Mouse (Mus musculus): Measurements from ENCODE around the gene Snd1.

Gene Snd1

GRCm38 (mm10) chr6:28717203-28717844 is 242.4 kb downstream of the Snd1 start:
- no peak for DNase-seq

- DNase-seq, result no peak
Measured at GRCm38 (mm10) chr6:28717845-28718237, 242.9 kb downstream of the Snd1 start.

DNA sequence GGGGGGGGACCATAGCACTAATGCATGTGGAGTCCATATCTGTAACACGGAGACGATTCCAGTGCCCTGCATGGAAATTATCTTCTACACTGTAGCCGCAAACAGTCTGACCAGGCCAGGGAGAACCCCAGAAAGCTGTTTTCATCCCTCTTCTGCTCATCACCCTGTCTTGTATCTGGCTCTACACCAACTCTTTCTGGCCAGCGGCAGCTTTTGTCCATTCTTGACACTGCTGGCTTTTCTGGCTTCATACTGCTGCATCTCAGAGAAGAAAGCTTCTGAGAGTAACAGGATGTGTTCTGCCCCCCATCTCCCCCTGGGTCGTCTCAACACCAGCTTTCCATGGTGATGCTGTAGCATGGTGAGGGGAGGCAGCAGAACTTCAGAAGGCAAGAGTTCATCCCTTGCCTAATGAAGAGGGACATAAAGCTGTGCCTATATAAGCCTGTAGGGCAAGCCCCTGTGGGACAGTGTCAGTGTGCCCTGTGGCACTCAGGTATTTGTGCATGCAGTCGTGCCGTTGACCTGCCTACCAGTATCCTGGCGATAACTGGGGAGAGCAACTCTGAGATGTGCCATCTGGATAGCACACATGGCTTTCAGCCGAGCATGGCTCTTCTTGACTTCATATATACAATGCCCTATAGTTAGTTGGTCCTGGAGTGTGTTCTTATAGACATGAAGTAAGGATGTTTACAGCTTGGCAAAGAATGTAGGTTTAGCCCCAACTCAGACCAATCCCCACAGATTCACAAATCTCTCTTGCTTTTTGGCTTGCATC is 245.6 kb downstream of the Snd1 start:
- no peak for DNase-seq

DNA sequence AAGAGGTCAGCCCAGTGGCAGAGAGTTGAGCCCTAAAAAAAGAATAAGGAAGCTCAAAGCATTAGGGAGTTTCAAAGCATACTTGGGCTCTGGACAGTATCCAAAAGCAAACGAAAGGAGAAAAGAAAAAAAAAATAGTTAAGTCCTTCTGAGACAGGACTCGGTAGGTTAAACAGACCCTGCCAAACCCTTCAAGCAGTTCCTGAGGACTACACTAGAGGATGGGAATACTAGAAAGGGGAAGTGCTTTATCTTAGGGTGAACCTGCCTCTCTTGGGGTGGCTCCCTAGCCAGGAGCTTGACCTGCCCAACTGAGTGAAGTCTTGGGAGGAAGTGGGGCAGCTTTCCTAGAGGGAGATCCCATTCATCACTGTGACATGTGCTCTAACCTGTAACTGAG is 248.1 kb downstream of the Snd1 start:
- DNase-seq, result no peak

- DNase-seq, result no peak
Measured at GRCm38 (mm10) chr6:28724776-28725175, 249.8 kb downstream of the Snd1 start.

GRCm38 (mm10) chr6:28729236-28729635 is 254.3 kb downstream of the Snd1 start:
- DNase-seq, result peak; percentile 64

- no peak for DNase-seq
Measured at GRCm38 (mm10) chr6:28729649-28730048, 254.7 kb downstream of the Snd1 start.

DNA sequence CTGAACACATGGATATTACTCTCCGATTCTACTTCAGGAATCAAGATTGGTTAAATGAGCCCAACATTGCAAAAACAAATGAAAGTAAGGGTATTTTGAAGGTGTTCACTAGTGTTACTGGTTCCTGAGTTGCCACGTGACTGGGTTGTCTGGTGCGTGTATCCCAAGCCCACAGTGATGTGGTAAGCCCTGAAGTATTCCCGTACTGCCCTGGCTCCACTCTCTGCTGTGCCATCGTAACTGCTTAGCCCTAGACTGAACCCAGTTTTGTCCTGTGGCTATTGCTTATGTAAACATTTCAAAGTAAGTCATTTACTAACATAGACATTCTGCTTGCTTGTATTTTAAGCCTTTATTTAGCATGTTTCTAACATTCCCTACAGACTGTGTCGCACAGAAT is 256.3 kb downstream of the Snd1 start:
- DNase-seq, result no peak

- no peak for DNase-seq
Measured at GRCm38 (mm10) chr6:28733884-28734647, 259.1 kb downstream of the Snd1 start.

GRCm38 (mm10) chr6:28735116-28735515 is 260.2 kb downstream of the Snd1 start:
- no peak for DNase-seq

DNA sequence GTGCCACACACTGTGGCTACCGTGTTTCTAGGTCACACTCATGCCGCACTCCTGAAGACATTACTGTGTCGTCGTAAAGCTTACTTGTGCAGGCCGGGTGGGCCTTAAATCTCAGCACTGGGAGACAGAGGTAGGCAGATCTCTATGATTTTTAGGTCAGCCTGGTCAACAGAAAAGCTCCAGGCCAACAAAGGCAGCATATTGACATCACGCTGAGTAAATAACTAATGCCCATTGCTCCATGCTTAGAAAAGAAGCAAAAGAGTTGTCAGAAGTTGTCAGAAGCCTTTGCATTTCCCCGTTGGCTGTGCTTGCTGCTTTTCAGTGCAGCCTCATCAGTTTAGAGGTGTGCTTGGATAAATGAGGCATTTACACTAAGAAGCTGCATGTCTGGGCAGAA is 261.7 kb downstream of the Snd1 start:
- no peak for DNase-seq

- DNase-seq, result no peak
Measured at GRCm38 (mm10) chr6:28737601-28738000, 262.7 kb downstream of the Snd1 start.

DNA sequence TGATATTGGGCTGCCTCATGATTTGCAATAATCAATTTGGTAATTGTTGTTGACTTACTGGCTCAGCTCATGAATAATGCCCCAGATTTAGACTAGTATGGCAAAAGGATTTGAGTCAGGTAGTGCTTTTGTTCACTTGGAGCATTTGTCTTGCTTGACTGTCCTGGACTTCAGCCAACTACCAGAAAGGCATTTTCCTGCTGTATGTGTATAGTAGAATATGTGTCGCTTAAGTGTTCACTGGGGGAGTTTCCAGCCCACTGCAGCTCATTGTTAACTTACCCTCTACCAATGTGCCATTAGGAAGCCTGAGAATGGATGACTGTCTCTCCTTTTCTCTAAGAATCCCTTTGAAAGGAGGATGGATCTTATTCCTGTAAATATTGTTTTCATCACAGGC is 268.6 kb downstream of the Snd1 start:
- peak; percentile 48 for DNase-seq

DNA sequence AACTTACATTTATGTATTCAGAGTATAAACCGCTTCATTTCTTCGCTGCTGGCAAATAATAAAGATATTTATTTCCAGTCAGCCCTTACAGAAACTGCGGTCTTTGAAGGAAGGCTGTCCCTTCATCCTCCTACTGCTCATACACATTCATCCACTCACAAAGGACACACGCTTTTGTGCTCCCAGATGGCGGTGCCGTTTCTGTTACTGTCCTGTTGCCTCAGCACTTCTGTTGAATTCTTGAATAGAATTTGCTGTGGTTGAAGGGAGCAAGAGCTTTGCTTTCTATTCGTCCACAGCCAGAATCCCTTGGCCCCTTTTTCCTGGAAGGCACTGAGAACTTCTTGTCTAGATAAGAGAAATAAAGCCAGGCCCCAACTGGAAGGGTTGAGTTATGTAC is 270.9 kb downstream of the Snd1 start:
- no peak for DNase-seq

DNA sequence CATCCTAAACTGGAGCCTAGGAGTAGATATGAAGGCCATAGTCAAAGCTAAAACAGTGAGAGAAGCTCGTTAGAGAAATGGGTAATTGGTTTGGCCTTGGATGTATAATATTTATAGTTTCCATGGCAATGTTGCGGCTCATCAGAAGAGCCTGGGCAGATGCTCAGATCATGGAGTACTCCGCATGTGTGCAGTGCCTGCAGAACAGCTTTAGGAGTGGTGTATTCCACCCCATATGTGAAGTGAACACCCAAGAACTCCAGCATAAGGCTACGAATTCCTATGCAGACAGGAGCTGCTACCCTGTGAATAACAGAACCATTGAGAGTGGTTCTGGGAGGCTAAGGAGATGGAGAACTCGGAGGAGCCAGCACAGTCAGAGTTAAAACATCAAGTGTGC is 272.1 kb downstream of the Snd1 start:
- DNase-seq, result no peak

DNA sequence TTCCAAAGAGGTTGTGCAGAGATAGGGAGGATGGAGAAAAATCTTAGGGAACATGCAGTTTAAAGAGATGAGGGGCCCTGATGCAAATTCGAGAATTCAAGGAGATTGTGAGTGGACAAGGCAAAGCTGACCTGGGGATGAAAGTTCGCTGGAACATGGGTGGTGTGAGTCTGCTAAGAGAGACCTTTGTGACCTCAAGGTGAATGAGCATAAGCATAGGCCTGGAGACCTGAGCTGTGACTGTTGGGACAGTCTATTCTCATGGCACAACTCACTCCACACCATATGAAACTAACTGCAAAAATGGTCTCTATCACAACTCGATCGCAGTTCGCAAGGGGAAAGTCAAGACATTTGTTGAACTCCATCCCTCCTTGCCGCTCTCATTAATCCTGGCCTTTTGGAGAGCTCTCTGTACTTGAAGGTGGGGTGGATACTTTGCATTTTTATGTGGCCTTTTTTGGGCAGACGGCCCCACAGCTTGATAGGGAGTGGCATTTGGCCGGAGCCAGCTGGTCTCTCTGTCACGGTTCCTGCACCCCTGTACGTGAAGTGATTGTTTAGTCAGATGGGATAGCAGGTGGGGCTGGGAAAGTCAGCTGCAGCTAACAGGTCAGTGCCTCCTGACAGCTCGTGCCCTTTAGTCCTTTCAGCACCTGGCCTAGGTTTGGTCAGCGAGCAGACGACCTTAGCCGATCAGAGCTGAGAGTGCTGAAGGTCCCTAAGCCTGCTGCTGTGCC is 273.2 kb downstream of the Snd1 start:
- DNase-seq, result no peak

DNA sequence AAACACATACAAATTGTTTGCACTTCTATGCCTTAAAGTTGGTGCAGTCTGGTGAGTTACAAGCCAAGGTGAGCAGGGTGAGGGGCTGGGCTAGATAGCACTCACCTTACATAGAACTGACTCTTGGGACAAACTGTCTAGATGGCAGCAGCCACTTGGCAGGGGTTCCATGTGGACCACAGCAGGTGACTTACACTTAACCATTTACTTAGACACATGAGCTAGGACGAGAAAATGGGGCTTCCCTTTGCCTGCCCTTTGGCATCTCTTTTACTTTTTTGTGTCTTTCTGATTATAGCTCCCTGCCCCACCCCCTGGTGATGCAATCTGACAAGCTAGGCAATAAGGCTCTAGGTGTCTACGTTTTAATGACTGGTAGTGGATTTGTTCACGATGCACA is 274.3 kb downstream of the Snd1 start:
- DNase-seq, result no peak

DNA sequence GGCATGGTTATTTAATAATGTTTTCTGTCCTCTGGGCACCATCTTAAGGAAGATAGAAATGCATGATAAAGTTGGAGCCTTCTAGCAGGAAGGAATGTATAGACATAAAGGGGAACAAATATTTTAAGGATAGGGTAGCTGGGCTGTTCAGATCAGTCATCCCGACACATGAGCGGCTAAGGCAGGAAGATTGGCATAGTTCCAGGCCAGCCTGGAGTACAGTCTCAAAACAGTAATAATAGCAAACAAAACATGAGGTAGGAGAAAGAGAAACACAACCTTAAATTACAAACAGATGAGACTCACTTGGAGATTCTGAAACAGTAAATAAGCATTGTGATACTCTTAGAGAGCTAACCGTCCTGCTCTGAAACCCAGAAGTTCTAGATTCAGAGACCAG is 276.2 kb downstream of the Snd1 start:
- DNase-seq, result no peak

GRCm38 (mm10) chr6:28753217-28753616 is 278.3 kb downstream of the Snd1 start:
- DNase-seq, result no peak

DNA sequence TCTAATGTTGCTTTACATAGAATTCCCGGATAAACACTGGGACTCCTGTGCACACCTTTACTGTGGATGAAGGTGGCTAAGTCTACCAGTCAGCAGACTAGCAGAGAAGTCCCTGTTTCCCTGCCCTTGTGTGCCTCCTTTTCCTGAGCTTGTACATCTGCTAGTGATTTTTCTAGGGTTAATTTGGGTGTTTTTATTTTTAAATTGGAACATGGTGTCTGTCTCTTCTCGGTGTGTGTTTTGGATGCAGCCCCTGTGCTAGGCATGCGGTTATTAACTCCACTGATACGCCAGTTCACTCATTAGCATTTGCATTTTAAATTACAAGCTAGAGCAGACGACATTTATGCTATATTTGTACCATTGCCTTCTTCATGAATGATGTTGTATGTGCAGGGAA is 278.7 kb downstream of the Snd1 start:
- DNase-seq, result no peak

DNA sequence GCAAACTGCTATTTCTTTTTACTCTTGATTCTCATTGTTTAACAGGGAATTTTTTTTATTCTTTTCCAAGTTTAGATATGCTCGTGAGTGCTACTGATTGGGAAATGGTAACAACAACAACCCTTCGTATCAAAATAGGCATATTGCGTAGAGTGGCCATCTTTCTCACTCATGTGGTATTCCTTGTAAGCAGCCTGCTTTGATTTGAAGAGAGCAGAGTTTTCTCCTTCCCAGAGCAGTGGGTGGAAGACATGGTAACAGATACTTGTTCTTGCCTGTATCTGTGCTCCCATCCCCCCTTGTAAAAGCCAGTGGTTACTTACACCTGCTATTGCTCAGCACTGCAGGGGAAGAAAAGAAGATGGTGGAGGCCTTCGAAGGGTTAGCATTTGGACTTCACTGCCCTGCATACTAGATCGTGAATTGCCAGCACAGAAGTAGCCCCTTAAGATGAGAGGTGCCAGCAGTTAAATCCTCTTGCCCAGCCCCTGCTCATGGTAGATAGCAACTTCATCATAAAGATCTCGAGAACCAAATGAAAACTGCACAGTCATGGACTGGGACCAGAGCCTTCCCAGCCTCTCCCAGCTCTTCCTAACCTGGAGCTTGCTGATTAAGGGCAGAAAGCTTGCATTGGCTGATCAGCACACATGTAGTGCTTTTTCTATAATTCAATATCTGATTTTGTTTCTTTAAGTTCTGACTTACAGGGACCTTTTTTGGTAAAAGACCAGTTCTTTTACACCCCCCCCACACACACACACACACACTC is 279.4 kb downstream of the Snd1 start:
- DNase-seq, result no peak

DNA sequence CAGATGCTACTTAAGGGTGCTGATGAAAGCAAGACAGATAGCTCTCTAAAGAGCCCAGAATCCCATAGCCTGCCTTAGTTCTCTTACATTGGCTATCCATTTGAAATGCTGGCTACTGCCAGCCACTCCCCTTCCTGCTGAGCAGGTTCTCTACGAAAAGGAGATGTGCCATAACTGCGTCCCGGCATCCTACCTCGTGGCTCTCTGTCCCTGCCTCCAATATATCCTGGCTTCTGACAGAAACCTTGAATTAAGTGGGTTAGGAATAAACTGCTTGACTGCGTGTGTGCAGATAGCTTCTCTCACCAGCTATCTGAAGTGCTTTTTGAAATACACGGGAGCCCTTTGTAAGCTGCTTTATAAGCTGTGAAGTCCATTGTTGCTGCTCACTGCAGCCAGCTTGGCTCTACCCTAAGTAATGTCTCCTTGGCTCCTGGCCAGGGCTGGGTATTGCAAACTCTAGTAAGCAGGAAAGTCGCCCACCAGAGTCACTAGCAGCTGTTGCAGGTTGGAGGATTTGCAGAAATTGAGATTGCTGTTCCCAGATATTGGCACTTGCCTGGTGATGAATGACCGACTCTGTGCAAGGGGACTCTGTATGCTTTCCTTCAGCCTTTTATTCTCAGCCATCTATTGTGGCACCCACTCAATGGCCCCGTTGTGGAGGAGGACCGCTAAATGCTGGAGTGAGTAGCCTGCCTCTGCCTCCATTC is 281.5 kb downstream of the Snd1 start:
- DNase-seq, result peak; percentile 87
